Comparison of ENCODE assay signal across 9 mouse cellular contexts in the genomic region with DNA sequence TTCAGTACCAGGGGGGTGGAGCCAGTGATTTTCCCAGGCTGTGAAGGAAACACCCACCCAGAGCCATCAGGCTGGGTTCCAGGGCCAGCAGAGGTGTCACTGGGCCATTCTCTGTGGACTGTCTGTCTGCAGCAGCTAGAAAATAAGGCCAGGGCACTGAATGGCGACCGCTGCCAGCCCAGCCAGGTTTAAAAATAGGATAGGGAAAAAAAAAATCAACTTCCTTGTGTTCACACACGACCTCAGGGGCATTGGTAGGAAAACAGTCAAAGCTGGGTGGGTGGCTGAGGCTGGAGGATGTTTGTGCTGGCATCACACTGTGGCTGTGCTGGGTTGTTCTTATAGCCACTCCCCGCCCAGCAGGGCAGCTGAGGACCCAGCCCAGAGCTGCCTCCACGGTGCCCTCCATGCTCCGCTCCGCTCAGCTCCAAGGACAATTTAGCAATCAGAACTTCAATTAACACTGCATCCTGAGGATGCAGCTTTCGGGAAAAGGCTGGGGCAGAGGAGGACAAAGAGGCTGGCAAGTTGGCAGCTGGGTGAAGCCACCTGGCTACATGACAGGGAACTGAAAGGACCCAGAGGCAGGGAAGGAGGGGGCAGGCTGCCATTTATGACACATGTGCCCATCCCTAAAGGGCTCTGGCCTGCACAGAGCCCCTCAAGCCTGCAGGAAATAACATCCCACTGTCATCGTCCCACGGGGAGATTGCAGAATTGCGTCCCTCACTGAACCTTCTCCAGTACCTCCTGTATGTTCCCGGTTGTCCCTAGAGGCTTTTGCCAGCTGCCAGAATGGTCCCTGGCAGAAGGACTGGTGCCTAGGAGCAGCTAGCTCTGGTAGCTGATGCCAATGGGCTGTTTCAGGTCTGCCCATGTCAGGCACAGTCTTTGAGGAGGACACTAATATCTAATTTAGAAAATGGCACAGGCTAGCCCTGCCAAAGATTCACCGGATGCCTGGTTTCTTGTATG. TPM values are rescaled to one million over a fixed set of nuclear protein-coding genes. Genes with fewer than 3 reads are reported as not detected.
DNase-seq lines count a peak whose midpoint lies in the region; ATAC-seq and TF ChIP-seq lines count a peak whose summit lies in the region.
"Had no signal": no experiment of that assay in that cellular context is flagged by ENCODE, and none has a peak within 500 bp of the region (broad histone marks: within the 10 kb centered on the region; RNA-seq: fewer than 3 reads in every experiment).

No protein-coding gene starts in this region.

- H3K4me3 ChIP-seq in kidney, adult 2 months (ENCODE audit: insufficient read depth, low read depth, low read length), result no peak overlapping the region
- H3K4me3 ChIP-seq in kidney, embryonic 16.5 days (ENCODE audit: low read length), result no peak overlapping the region
- H3K4me3 ChIP-seq in cortical plate, adult 2 months (ENCODE audit: insufficient read depth, low read length), result no peak overlapping the region
- no peak overlapping the region for H3K4me3 ChIP-seq in heart, postnatal 0 days (ENCODE audit: low read depth, low read length)
- H3K4me3 ChIP-seq: erythroblast, embryonic 14.5 days had no signal

- H3K36me3 ChIP-seq in kidney, adult 2 months (ENCODE audit: control insufficient read depth, insufficient read depth, low read length), result no peaks in the 10 kb centered on the region
- H3K36me3 ChIP-seq in kidney, embryonic 16.5 days (ENCODE audit: insufficient read depth, low read length), result no peaks in the 10 kb centered on the region
- no peaks in the 10 kb centered on the region for H3K36me3 ChIP-seq in heart, postnatal 0 days (replicated peaks; ENCODE audit: control insufficient read depth, insufficient read depth, low read length)

- no peak overlapping the region for H3K9ac ChIP-seq in kidney, embryonic 16.5 days (replicated peaks; ENCODE audit: low read length)
- no peak overlapping the region for H3K9ac ChIP-seq in heart, postnatal 0 days (replicated peaks; ENCODE audit: low read depth, low read length)

- H3K9me3 ChIP-seq in kidney, embryonic 16.5 days (ENCODE audit: low read length), result no peaks in the 10 kb centered on the region
- no peaks in the 10 kb centered on the region for H3K9me3 ChIP-seq in heart, postnatal 0 days (replicated peaks; ENCODE audit: control insufficient read depth, low read length)

- peak; percentile 35; the same call in 1 of the 2 replicates for TF ChIP-seq EP300 in heart, postnatal 0 days (IDR thresholded peaks at IDR 0.05; ENCODE audit: low read depth)

- peak overlapping the region; percentile 80 for H3K27ac ChIP-seq in kidney, adult 2 months (ENCODE audit: insufficient read depth, low read depth, low read length)
- H3K27ac ChIP-seq in kidney, embryonic 16.5 days (ENCODE audit: low read length), result no peak overlapping the region
- peak overlapping the region; percentile 56 for H3K27ac ChIP-seq in cortical plate, adult 2 months (ENCODE audit: insufficient read depth, low read length)
- peak overlapping the region; percentile 66 for H3K27ac ChIP-seq in heart, postnatal 0 days (ENCODE audit: low read depth)

- H3K4me2 ChIP-seq in kidney, embryonic 16.5 days (replicated peaks; ENCODE audit: low read depth, low read length), result no peak overlapping the region
- H3K4me2 ChIP-seq in heart, postnatal 0 days (ENCODE audit: low read depth, low read length), result no peak overlapping the region

- WGBS in kidney, adult 2 months, result 45% methylated on average over 13 of the region's 13 CpGs
- 50% methylated on average over 13 of the region's 13 CpGs for WGBS in kidney, embryonic 16.5 days
- WGBS in heart, postnatal 0 days, result 37% methylated on average over 13 of the region's 13 CpGs

- TF ChIP-seq CTCF in kidney, adult 2 months (conservative IDR thresholded peaks at IDR 0.05; ENCODE audit: insufficient read depth, insufficient read length, low read depth, low read length), result no peak
- no peak for TF ChIP-seq CTCF in cortical plate, adult 2 months (IDR thresholded peaks at IDR 0.05; ENCODE audit: extremely low read depth, insufficient read depth, low read length)
- no peak for TF ChIP-seq CTCF in heart, postnatal 0 days (IDR thresholded peaks at IDR 0.05; ENCODE audit: low read depth)

- ATAC-seq in kidney, embryonic 16.5 days (ENCODE audit: low FRiP score, low TSS enrichment), result no peak
- peak; percentile 28; the same call in 1 of the 2 replicates for ATAC-seq in heart, postnatal 0 days (ENCODE audit: insufficient read depth, low read depth)

- DNase-seq in kidney, adult 2 months, result peak; percentile 79
- peak; percentile 51 for DNase-seq in heart, postnatal 0 days (ENCODE audit: low spot score)
- peak; percentile 60 for DNase-seq in lung, postnatal 14 days
- no peak for DNase-seq in thymus, adult 18-20 months
- DNase-seq in left cerebral cortex, adult 8-10 months (ENCODE audit: low spot score in 2 of 2), result no peak
- no peak for DNase-seq in layer of hippocampus, postnatal 25 days (ENCODE audit: extremely low spot score in 1 of 2, low spot score in 1 of 2)

- H3K4me1 ChIP-seq in kidney, adult 2 months (ENCODE audit: control insufficient read depth, insufficient read depth, low read length), result peaks cover 14% of the 10 kb centered on the region
- peaks cover 12% of the 10 kb centered on the region for H3K4me1 ChIP-seq in kidney, embryonic 16.5 days (ENCODE audit: insufficient read depth, low read length)
- H3K4me1 ChIP-seq in cortical plate, adult 2 months (ENCODE audit: control insufficient read depth, insufficient read depth, low read length), result no peaks in the 10 kb centered on the region; the same call in 1 of the 2 replicates
- H3K4me1 ChIP-seq in heart, postnatal 0 days (ENCODE audit: control insufficient read depth, insufficient read depth), result peaks cover 33% of the 10 kb centered on the region

- no peak for TF ChIP-seq POLR2A in kidney, adult 2 months (IDR thresholded peaks at IDR 0.05; ENCODE audit: low read depth, low read length)
- no peak for TF ChIP-seq POLR2A in cortical plate, adult 2 months (IDR thresholded peaks at IDR 0.05; ENCODE audit: extremely low read depth, insufficient read depth, low read length)

- no peaks in the 10 kb centered on the region for H3K27me3 ChIP-seq in kidney, adult 2 months (replicated peaks; ENCODE audit: control insufficient read depth, insufficient read depth, low read length)
- no peaks in the 10 kb centered on the region for H3K27me3 ChIP-seq in kidney, embryonic 16.5 days (ENCODE audit: insufficient read depth, low read length)
- no peaks in the 10 kb centered on the region for H3K27me3 ChIP-seq in heart, postnatal 0 days (ENCODE audit: control insufficient read depth, insufficient read depth, low read length)

RNA-seq across cellular contexts. Expression of gene Med9, which starts 48.0 kb away (rescaled TPM):
- polyA plus RNA-seq in kidney, adult 2 months (2012; rRNA removed), result 20.4 and 25.7 TPM in 2 replicates
- polyA plus RNA-seq in kidney, embryonic 16.5 days (2015; fragmentation: Nextera tagmentation; extraction: Ambion mirVana), result 49.1 and 49.3 TPM in 2 replicates
- 42.7 and 44.2 TPM in 2 replicates for polyA plus RNA-seq in cortical plate, adult 2 months (2012; rRNA removed)
- 29.4 and 33.0 TPM in 2 replicates for total RNA-seq in heart, postnatal 0 days (2014; rRNA removed; ENCODE audit: low replicate concordance)
- polyA plus RNA-seq in heart, postnatal 0 days (2015; fragmentation: Nextera tagmentation; extraction: Ambion mirVana), result 40.8 and 41.1 TPM in 2 replicates
- 10 to 100 TPM; 40.9 to 45.4 (median 42.7) TPM for total RNA-seq in left cerebral cortex, adult 8-10 months (2022)
- 10 to 100 TPM; 34.7 to 38.8 TPM for total RNA-seq in layer of hippocampus, postnatal 25 days (2021)

Comparison
In these comparisons a context has a peak if more than half of its experiments do, and no peak if none do; other contexts are left out.
1. DNase-seq: peak in kidney, adult 2 months (single experiment), heart, postnatal 0 days (single experiment) and lung, postnatal 14 days (single experiment); none in thymus, adult 18-20 months (0 of 2), left cerebral cortex, adult 8-10 months (0 of 2) and layer of hippocampus, postnatal 25 days (0 of 2).